Comparison of ENCODE assay signal across 15 mouse cellular contexts in the genomic region with DNA sequence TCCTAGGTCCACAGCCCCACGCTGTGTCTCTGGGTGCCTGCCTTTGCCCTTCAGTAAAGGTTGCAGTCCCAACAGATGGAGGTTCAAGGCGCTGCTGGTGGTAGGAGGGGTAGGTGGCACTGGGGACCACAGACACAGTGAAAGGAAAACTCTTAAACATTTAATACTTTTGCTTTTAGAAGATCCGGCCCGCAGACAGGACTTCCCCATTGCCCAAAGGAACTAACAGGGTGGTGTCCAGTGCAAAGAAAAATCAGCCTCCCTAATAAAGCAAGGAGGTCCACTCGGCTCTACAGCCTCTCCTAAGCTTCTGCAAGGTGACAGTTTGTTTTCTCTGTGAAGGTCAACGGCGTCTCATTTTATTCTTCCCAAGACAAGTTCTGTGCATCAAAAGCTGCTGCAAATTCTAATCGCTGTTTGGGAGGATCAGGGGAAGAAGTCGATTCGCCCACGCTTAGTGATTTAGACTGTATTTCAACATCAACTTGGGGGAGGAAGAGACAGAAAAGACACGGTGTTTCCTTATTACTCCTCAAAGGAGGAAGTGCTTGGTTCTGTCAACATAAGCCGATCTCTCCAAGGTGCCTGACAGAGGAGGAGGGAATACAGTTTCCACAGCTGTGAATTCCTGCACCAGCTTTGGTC. TPM values are rescaled to one million over a fixed set of nuclear protein-coding genes. Genes with fewer than 3 reads are reported as not detected.
DNase-seq lines count a peak whose midpoint lies in the region; ATAC-seq and TF ChIP-seq lines count a peak whose summit lies in the region.
"Had no signal": no experiment of that assay in that cellular context is flagged by ENCODE, and none has a peak within 500 bp of the region (broad histone marks: within the 10 kb centered on the region; RNA-seq: fewer than 3 reads in every experiment).

No protein-coding gene starts in this region.

- no peaks in the 10 kb centered on the region for H3K9me3 ChIP-seq in heart, postnatal 0 days (replicated peaks; ENCODE audit: control insufficient read depth, low read length)
- no peaks in the 10 kb centered on the region for H3K9me3 ChIP-seq in heart, embryonic 12.5 days (replicated peaks)

- TF ChIP-seq EP300 in heart, postnatal 0 days (IDR thresholded peaks at IDR 0.05; ENCODE audit: low read depth), result no peak

- TF ChIP-seq CTCF in heart, postnatal 0 days (IDR thresholded peaks at IDR 0.05; ENCODE audit: low read depth), result no peak
- no peak for TF ChIP-seq CTCF in thymus, adult 2 months (IDR thresholded peaks at IDR 0.05; ENCODE audit: borderline replicate concordance, control insufficient read depth, extremely low read depth, insufficient read depth, low read length, poor library complexity)

- no peak overlapping the region for H3K4me3 ChIP-seq in heart, postnatal 0 days (ENCODE audit: low read depth, low read length)
- H3K4me3 ChIP-seq in heart, embryonic 12.5 days, result no peak overlapping the region
- H3K4me3 ChIP-seq in thymus, adult 2 months (ENCODE audit: control insufficient read depth, insufficient read depth, low read length), result no peak overlapping the region
- H3K4me3 ChIP-seq: erythroblast, embryonic 14.5 days had no signal

- no peak for TF ChIP-seq POLR2A in thymus, adult 2 months (IDR thresholded peaks at IDR 0.05; ENCODE audit: control insufficient read depth, extremely low read depth, insufficient read depth, low read length, poor library complexity)

- ATAC-seq in heart, postnatal 0 days (ENCODE audit: insufficient read depth, low read depth), result no peak
- no peak for ATAC-seq in heart, embryonic 12.5 days (ENCODE audit: insufficient number of reproducible peaks, low FRiP score)
- peak; percentile 20 to 50; a peak in 1 of 4 replicates for ATAC-seq in hematopoietic stem cell, adult 5-6 weeks (replicated peaks in 1 of 2; ENCODE audit: insufficient read depth in 1 of 2, low FRiP score in 2 of 2, low TSS enrichment in 1 of 2, low read depth in 1 of 2, poor library complexity in 2 of 2, severe bottlenecking in 2 of 2)
- ATAC-seq in megakaryocyte, adult 5-6 weeks (ENCODE audit: poor library complexity, severe bottlenecking), result peak; percentile 68
- ATAC-seq in inflammation-experienced regulatory T-cells, adult 6 months, result no peak

- H3K4me2 ChIP-seq in heart, postnatal 0 days (ENCODE audit: low read depth, low read length), result no peak overlapping the region
- H3K4me2 ChIP-seq in heart, embryonic 12.5 days, result no peak overlapping the region
- H3K4me2 ChIP-seq: midbrain, embryonic 11.5 days had no signal

- peak overlapping the region; percentile 26; the same call in 1 of the 2 replicates for H3K27ac ChIP-seq in heart, postnatal 0 days (ENCODE audit: low read depth)
- H3K27ac ChIP-seq in heart, embryonic 12.5 days (ENCODE audit: poor library complexity, severe bottlenecking), result no peak overlapping the region
- no peak overlapping the region for H3K27ac ChIP-seq in thymus, adult 2 months (ENCODE audit: control insufficient read depth, insufficient read depth, low read length)

- no peaks in the 10 kb centered on the region; the same call in 1 of the 2 replicates for H3K36me3 ChIP-seq in heart, postnatal 0 days (replicated peaks; ENCODE audit: control insufficient read depth, insufficient read depth, low read length)
- H3K36me3 ChIP-seq in heart, embryonic 12.5 days, result 0 out of 2 replicates have a peak, but pooled peaks cover 3% of the 10 kb centered on the region
- no peaks in the 10 kb centered on the region; the same call in 1 of the 2 replicates for H3K36me3 ChIP-seq in thymus, adult 2 months (ENCODE audit: control insufficient read depth, insufficient read depth, low read length)

- H3K27me3 ChIP-seq in heart, postnatal 0 days (ENCODE audit: control insufficient read depth, insufficient read depth, low read length), result no peaks in the 10 kb centered on the region
- no peaks in the 10 kb centered on the region for H3K27me3 ChIP-seq in heart, embryonic 12.5 days (replicated peaks)
- no peaks in the 10 kb centered on the region for H3K27me3 ChIP-seq in thymus, adult 2 months (ENCODE audit: control insufficient read depth, insufficient read depth, low read length)

- no peak overlapping the region for H3K9ac ChIP-seq in heart, postnatal 0 days (replicated peaks; ENCODE audit: low read depth, low read length)
- no peak overlapping the region for H3K9ac ChIP-seq in heart, embryonic 12.5 days

- no peaks in the 10 kb centered on the region for H3K4me1 ChIP-seq in heart, postnatal 0 days (ENCODE audit: control insufficient read depth, insufficient read depth)
- H3K4me1 ChIP-seq in heart, embryonic 12.5 days (replicated peaks), result peaks cover 8% of the 10 kb centered on the region
- peaks cover 8% of the 10 kb centered on the region for H3K4me1 ChIP-seq in thymus, adult 2 months (replicated peaks; ENCODE audit: control insufficient read depth, insufficient read depth, low read length)

- WGBS in heart, postnatal 0 days, result 69% methylated on average over 13 of the region's 13 CpGs
- WGBS in heart, embryonic 12.5 days, result 80% methylated on average over 13 of the region's 13 CpGs
- 27% methylated on average over 13 of the region's 13 CpGs for WGBS in thymus, adult 2 months

- DNase-seq in heart, postnatal 0 days (ENCODE audit: low spot score), result no peak
- DNase-seq in A20 (ENCODE audit: low read depth, low spot score), result peak; percentile 68
- no peak for DNase-seq in thymus, adult 2 months
- DNase-seq in right cerebral cortex, adult 2 months (ENCODE audit: low spot score in 2 of 2), result no peak
- DNase-seq: adrenal gland, postnatal 25 days; gastrocnemius, postnatal 10 days; kidney, postnatal 14 days; right cerebral cortex, postnatal 4 days; thymus, postnatal 36 days had no signal

RNA-seq across cellular contexts. Expression of gene Fuca1, which starts 1.8 kb away (rescaled TPM):
- total RNA-seq in heart, postnatal 0 days (2014; rRNA removed; ENCODE audit: low replicate concordance), result 24.3 and 30.3 TPM in 2 replicates
- 48.4 and 50.4 TPM in 2 replicates for polyA plus RNA-seq in heart, postnatal 0 days (2015; fragmentation: Nextera tagmentation; extraction: Ambion mirVana)
- polyA plus RNA-seq in heart, embryonic 12.5 days (2016; fragmentation: Nextera tagmentation; extraction: Ambion mirVana), result 36.4 and 41.7 TPM in 2 replicates
- 99.5 and 155 TPM in 2 replicates for total RNA-seq in hematopoietic stem cell, adult 5-6 weeks (2017)
- total RNA-seq in megakaryocyte, adult 5-6 weeks (2015), result 72.1 and 86.7 TPM in 2 replicates
- total RNA-seq in megakaryocyte, adult 5-6 weeks (2017), result 143 and 189 TPM in 2 replicates
- polyA plus RNA-seq in inflammation-experienced regulatory T-cells, adult 6 months (2017; shearing (Covaris generic)), result 100 to 1,000 TPM in 1 of 3 experiments, 10 to 100 TPM in 2; 81.7 to 101 (median 98.9) TPM
- polyA plus RNA-seq in thymus, adult 2 months (2012; rRNA removed), result 37.5 and 43.5 TPM in 2 replicates

RNA-seq across cellular contexts. Expression of gene Cnr2, which starts 23.6 kb away (rescaled TPM):
- total RNA-seq in heart, postnatal 0 days (2014; rRNA removed; ENCODE audit: low replicate concordance), result 0.15 and 0.27 TPM in 2 replicates
- 0.36 and 0.44 TPM in 2 replicates for polyA plus RNA-seq in heart, postnatal 0 days (2015; fragmentation: Nextera tagmentation; extraction: Ambion mirVana)
- 0.46 and 0.70 TPM in 2 replicates for polyA plus RNA-seq in heart, embryonic 12.5 days (2016; fragmentation: Nextera tagmentation; extraction: Ambion mirVana)
- 3.1 and 3.8 TPM in 2 replicates for total RNA-seq in hematopoietic stem cell, adult 5-6 weeks (2017)
- total RNA-seq in megakaryocyte, adult 5-6 weeks (2015), result 15.2 and 16.9 TPM in 2 replicates
- total RNA-seq in megakaryocyte, adult 5-6 weeks (2017), result 18.8 and 20.7 TPM in 2 replicates
- 1 to 10 TPM; 1.9 to 8.0 (median 7.0) TPM for polyA plus RNA-seq in inflammation-experienced regulatory T-cells, adult 6 months (2017; shearing (Covaris generic))
- polyA plus RNA-seq in thymus, adult 2 months (2012; rRNA removed), result 9.3 and 9.5 TPM in 2 replicates
- polyA plus RNA-seq: erythroblast, embryonic 14.5 days had no signal

RNA-seq across cellular contexts. Expression of gene Hmgcl, which starts 27.5 kb away (rescaled TPM):
- 44.3 and 48.8 TPM in 2 replicates for total RNA-seq in heart, postnatal 0 days (2014; rRNA removed; ENCODE audit: low replicate concordance)
- polyA plus RNA-seq in heart, postnatal 0 days (2015; fragmentation: Nextera tagmentation; extraction: Ambion mirVana), result 97.5 and 101 TPM in 2 replicates
- polyA plus RNA-seq in heart, embryonic 12.5 days (2016; fragmentation: Nextera tagmentation; extraction: Ambion mirVana), result 70.4 and 74.5 TPM in 2 replicates
- 32.2 and 35.7 TPM in 2 replicates for total RNA-seq in hematopoietic stem cell, adult 5-6 weeks (2017)
- 60.7 and 76.8 TPM in 2 replicates for total RNA-seq in megakaryocyte, adult 5-6 weeks (2015)
- total RNA-seq in megakaryocyte, adult 5-6 weeks (2017), result 54.9 and 60.4 TPM in 2 replicates
- polyA plus RNA-seq in inflammation-experienced regulatory T-cells, adult 6 months (2017; shearing (Covaris generic)), result 10 to 100 TPM; 70.5 to 83.4 (median 77.2) TPM
- polyA plus RNA-seq in thymus, adult 2 months (2012; rRNA removed), result 46.4 and 53.1 TPM in 2 replicates

RNA-seq across cellular contexts. Expression of gene Gale, which starts 44.8 kb away (rescaled TPM):
- 6.7 and 18.2 TPM in 2 replicates for total RNA-seq in heart, postnatal 0 days (2014; rRNA removed; ENCODE audit: low replicate concordance)
- 10.4 and 11.8 TPM in 2 replicates for polyA plus RNA-seq in heart, postnatal 0 days (2015; fragmentation: Nextera tagmentation; extraction: Ambion mirVana)
- 27.6 and 28.8 TPM in 2 replicates for polyA plus RNA-seq in heart, embryonic 12.5 days (2016; fragmentation: Nextera tagmentation; extraction: Ambion mirVana)
- 2.3 and 4.4 TPM in 2 replicates for total RNA-seq in hematopoietic stem cell, adult 5-6 weeks (2017)
- 6.4 and 7.6 TPM in 2 replicates for total RNA-seq in megakaryocyte, adult 5-6 weeks (2015)
- total RNA-seq in megakaryocyte, adult 5-6 weeks (2017), result 10.0 and 11.6 TPM in 2 replicates
- polyA plus RNA-seq in inflammation-experienced regulatory T-cells, adult 6 months (2017; shearing (Covaris generic)), result 10 to 100 TPM; 14.2 to 26.3 (median 19.0) TPM
- 37.0 and 38.4 TPM in 2 replicates for polyA plus RNA-seq in thymus, adult 2 months (2012; rRNA removed)

RNA-seq across cellular contexts. Expression of gene Pnrc2, which starts 45.1 kb away (rescaled TPM):
- 78.7 and 80.8 TPM in 2 replicates for total RNA-seq in heart, postnatal 0 days (2014; rRNA removed; ENCODE audit: low replicate concordance)
- polyA plus RNA-seq in heart, postnatal 0 days (2015; fragmentation: Nextera tagmentation; extraction: Ambion mirVana), result 107 and 111 TPM in 2 replicates
- 124 and 131 TPM in 2 replicates for polyA plus RNA-seq in heart, embryonic 12.5 days (2016; fragmentation: Nextera tagmentation; extraction: Ambion mirVana)
- total RNA-seq in hematopoietic stem cell, adult 5-6 weeks (2017), result 210 and 250 TPM in 2 replicates
- 248 and 273 TPM in 2 replicates for total RNA-seq in megakaryocyte, adult 5-6 weeks (2015)
- total RNA-seq in megakaryocyte, adult 5-6 weeks (2017), result 249 and 251 TPM in 2 replicates
- 100 to 1,000 TPM; 177 to 235 (median 211) TPM for polyA plus RNA-seq in inflammation-experienced regulatory T-cells, adult 6 months (2017; shearing (Covaris generic))
- polyA plus RNA-seq in thymus, adult 2 months (2012; rRNA removed), result 26.7 and 28.6 TPM in 2 replicates

Comparison
In these comparisons a context has a peak if more than half of its experiments do, and no peak if none do; other contexts are left out.
1. ATAC-seq: peak in hematopoietic stem cell, adult 5-6 weeks (2 of 2) and megakaryocyte, adult 5-6 weeks (single experiment); none in heart, postnatal 0 days (single experiment), heart, embryonic 12.5 days (single experiment) and inflammation-experienced regulatory T-cells, adult 6 months (single experiment).